Mouse (Mus musculus): Measurements from ENCODE around the gene Rex1bd.

Rex1bd gene

GRCm38 (mm10) chr8:70500386-70501301 lies 5.9 kb downstream of the Rex1bd start:
- peak; percentile 73 for DNase-seq

- DNase-seq, result no peak
Measured at GRCm38 (mm10) chr8:70495771-70496062, 10.8 kb downstream of the Rex1bd start.

- DNase-seq, result no peak
Measured at GRCm38 (mm10) chr8:70495001-70495770, 11.4 kb downstream of the Rex1bd start.

- DNase-seq, result no peak
Measured at GRCm38 (mm10) chr8:70494416-70494945, 12.1 kb downstream of the Rex1bd start.

GRCm38 (mm10) chr8:70493692-70494415 lies 12.7 kb downstream of the Rex1bd start:
- DNase-seq, result no peak

- DNase-seq, result no peak
Measured at GRCm38 (mm10) chr8:70492664-70493640, 13.6 kb downstream of the Rex1bd start, which contains the start of gene Crlf1. TSS of gene Crlf1 (plus strand) at chr8:70493158.

- DNase-seq, result no peak
Measured at GRCm38 (mm10) chr8:70490880-70491495, 15.6 kb downstream of the Rex1bd start.

- DNase-seq, result no peak
Measured at GRCm38 (mm10) chr8:70490061-70490879, 16.3 kb downstream of the Rex1bd start.

- DNase-seq, result no peak
Measured at GRCm38 (mm10) chr8:70489576-70489975, 17.0 kb downstream of the Rex1bd start.

- DNase-seq, result no peak
Measured at GRCm38 (mm10) chr8:70488931-70489470, 17.6 kb downstream of the Rex1bd start.

- DNase-seq, result peak; percentile 59
Measured at GRCm38 (mm10) chr8:70487993-70488796, 18.4 kb downstream of the Rex1bd start.

- DNase-seq, result peak; percentile 76
Measured at GRCm38 (mm10) chr8:70486941-70487520, 19.5 kb downstream of the Rex1bd start, which contains the start of gene Tmem59l. TSS of gene Tmem59l (minus strand) at chr8:70487358.

GRCm38 (mm10) chr8:70486191-70486681 lies 20.3 kb downstream of the Rex1bd start:
- DNase-seq, result peak; percentile 80

- DNase-seq, result no peak
Measured at GRCm38 (mm10) chr8:70482943-70483342, 23.6 kb downstream of the Rex1bd start.

GRCm38 (mm10) chr8:70481908-70482307 lies 24.6 kb downstream of the Rex1bd start:
- no peak for DNase-seq

GRCm38 (mm10) chr8:70477269-70477982 lies 29.1 kb downstream of the Rex1bd start:
- DNase-seq, result no peak

Data from cerebellum, adult 9-10 months (tissue).